Mouse (Mus musculus): Measurements from ENCODE around the gene Lrrn2.
"Not testable (repeated sequence)": the region's sequence is repeated elsewhere in the genome, so short reads cannot be mapped to it uniquely, and the experiment has no call there.

The Lrrn2 gene

DNA sequence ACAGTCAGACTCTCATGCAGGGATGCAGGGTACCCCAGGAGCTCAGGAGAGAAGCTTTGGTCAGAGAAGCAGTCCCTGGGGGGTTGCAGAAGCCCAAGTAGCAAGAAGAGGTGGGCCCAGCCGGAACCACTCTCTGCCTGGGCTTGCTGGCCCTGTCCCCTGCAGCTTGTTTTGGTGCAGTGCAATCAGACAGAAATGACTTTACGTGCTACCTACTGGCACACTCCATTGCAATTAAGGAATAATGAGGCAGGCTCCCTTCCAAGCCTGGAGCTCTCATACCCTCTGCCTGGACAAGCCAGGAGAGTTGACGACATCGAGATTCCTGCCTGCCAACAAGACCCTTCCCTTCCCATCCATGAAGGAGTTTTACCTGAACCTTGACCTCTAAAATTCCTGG is 50.2 kb downstream of the Lrrn2 start:
- DNase-seq (ENCODE audit: low spot score in 2 of 2): no peak

DNA sequence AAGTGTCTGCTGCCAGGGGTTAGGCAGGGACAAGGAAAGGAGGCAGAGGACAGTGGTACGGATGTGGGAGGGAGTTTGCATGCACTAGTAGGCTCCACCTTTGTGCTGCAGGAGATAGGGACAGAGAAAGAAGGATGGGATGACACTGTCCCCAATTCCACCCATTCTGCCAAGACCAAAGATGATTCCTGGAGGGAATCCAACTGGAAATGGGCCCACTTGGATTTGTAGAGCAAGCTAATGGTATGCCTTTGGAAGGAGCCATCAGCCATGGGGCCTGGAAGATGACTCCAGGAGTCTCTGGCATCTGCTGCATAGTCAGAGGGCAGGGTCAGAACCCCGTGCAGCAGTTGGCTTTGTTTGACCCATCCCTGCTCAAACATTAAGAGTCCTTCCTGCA is 52.3 kb downstream of the Lrrn2 start:
- DNase-seq (ENCODE audit: low spot score in 2 of 2): no peak

- DNase-seq (ENCODE audit: low spot score in 2 of 2): no peak
Observed at GRCm38 (mm10) chr1:132934856-132935255, 54.8 kb downstream of the Lrrn2 start.

DNA sequence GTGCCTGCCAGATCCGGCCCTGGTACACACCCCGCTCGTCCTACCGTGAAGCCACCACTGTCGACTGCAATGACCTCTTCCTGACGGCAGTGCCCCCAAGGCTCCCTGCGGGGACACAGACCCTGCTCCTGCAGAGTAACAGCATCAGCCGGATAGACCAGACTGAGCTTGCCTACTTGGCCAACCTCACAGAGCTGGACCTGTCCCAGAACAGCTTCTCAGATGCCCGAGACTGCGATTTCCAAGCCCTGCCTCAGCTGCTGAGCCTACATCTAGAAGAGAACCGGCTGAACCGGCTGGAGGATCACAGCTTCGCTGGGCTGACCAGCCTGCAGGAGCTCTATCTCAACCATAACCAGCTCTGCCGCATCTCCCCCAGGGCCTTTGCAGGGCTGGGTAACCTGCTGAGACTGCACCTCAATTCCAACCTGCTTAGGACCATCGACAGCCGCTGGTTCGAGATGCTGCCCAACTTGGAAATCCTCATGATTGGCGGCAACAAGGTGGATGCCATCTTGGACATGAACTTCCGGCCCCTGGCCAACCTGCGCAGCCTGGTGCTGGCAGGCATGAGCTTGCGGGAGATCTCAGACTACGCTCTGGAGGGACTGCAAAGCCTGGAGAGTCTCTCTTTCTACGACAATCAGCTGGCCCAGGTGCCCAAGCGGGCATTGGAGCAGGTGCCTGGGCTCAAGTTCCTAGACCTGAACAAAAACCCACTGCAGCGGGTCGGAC is 57.4 kb downstream of the Lrrn2 start:
- DNase-seq (ENCODE audit: low spot score in 2 of 2): no peak

GRCm38 (mm10) chr1:132938975-132939374 is 58.9 kb downstream of the Lrrn2 start:
- no peak for DNase-seq (ENCODE audit: low spot score in 2 of 2)

DNA sequence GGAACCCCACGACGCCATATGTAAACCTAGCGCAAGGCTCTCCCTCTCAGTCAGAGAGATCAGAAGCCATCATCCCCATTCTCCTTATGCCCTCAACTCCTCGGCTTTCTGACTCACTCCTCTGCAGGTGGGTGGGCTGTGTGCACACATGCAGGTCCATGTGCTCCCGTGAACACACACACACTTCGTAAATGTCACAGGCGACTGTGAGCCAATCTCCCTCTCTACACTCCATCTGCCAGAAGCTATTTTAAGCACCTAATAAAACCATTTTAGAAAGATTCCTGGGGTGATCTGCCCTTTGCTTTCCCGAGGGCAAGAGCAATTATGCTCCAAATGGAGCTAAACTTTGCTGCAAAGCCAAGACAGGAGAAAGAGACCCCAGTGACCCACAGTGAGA is 65.8 kb downstream of the Lrrn2 start:
- DNase-seq (ENCODE audit: low spot score in 2 of 2): no peak

DNA sequence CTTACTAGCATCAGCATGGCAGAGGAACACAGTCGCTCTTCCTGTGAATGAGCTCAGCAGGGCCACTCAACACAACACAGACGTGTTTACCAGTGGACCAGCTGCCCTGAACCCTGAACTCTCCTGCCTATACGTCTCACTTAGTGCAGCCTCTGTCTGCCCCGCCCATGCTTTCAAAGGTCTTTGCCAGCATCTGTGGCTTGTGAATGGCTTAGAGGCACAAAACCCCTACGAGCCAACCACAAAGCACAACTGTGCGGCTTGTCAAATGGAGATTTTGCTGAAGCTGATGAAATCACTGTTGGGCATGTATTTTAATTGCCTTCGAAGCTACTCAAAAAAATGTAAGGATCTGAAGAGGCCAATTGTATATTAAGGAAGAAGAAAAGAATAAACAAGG is 67.7 kb downstream of the Lrrn2 start:
- no peak for DNase-seq (ENCODE audit: low spot score in 2 of 2)

GRCm38 (mm10) chr1:132956809-132957208 is 76.7 kb downstream of the Lrrn2 start:
- no peak for DNase-seq (ENCODE audit: low spot score in 2 of 2)

- no peak for DNase-seq (ENCODE audit: low spot score in 2 of 2)
Observed at GRCm38 (mm10) chr1:132961751-132962150, 81.7 kb downstream of the Lrrn2 start.

DNA sequence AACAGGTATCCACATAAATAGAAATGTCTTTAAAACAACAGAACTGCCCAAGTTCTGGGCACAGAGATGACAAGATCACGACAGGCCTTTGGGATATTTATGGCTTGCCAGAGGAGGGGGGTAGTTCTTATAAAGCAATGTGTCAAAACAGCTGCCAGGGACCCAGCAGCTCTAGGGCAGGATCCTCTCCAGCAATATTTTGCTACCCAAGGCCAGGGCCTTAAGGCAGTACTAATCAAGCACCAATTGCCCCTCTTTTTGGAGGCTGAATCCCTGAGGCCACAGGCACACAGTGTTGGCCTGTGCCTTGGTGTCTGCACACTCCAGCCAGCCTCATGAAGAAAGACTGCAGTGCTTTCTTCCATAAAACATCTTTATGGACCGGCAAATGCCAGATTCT is 84.0 kb downstream of the Lrrn2 start:
- DNase-seq (ENCODE audit: low spot score in 2 of 2): no peak

DNA sequence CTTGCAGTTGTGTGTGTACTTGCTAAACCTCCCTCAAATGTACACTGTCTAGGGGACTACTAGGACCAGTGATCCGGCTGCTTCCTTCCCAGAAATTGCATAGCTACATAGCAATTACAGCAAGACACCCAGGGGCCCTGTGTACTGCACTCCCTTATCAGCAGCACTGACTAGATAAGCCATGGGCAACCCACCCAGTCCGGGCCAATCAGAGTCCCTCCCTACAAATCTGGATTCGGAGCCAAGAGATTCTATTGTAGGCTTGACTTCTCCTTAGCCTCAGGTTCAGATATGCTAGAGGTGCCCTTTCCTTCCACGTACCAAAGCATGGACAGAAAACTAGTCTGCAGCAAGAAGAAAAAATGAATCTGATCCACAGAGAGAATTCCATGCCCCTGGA is 84.6 kb downstream of the Lrrn2 start:
- no peak for DNase-seq (ENCODE audit: low spot score in 2 of 2)

DNA sequence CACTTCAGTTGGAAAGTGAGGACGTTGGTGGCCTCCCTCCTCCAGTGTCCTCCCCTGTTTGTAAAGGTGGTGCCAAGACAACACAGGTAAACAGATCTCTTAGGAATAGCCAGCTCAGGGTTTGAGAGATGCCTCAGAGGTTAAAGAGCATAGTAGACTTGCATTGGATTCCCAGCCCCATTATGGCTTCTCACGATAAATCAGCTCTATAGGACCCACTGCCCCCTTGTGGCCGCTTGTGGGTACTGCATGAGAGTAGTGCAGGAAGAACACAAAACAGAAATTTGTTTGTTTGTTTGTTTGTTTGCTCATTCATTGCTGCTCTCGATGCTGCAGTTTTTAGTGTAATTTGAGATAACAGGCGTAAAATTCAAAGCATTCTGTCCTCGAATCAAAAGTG is 88.6 kb downstream of the Lrrn2 start:
- peak; percentile 14 to 49 for DNase-seq (ENCODE audit: low spot score in 2 of 2)

DNA sequence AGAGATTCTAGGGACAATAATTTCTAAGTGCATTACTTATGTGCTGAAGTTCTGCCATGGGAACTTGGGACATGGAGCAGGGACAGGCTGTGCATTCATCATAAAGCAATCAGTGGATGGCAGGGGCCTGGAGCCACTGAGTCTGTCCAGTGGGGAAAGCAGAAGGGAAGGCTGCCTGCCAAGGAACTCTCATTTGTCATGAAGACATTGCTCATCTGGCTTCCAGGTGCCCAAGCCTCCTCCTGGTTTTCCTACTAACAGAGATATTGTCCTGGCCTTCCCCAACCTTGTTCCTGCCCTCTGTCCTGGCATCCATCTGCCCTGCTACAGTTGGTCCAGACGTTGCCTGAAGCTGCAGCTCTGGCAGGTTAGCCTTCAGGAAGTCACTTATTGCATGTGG is 97.3 kb downstream of the Lrrn2 start:
- no peak for DNase-seq (ENCODE audit: low spot score in 2 of 2)

DNA sequence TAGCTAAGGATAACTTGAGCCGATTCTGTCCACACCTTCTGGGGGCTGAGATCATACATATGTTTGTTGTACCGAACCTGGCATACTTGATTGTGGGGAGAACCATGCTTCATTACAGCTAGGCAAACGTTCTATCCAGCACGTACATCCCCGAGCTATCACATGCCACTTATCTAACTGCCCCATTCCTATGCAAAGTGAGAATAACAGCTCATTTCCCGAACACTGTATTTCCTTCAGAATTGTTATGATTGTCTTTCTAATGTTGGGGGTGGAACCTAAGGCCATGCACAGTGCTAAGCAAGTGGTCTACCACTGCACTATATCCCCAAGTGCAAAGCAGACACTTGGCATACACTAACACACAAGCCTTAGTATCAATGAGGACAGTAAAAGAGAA is 101.2 kb downstream of the Lrrn2 start:
- DNase-seq (ENCODE audit: low spot score in 2 of 2): no peak

- peak in 1 of 2 experiments; percentile 47 for DNase-seq (ENCODE audit: low spot score in 2 of 2)
Observed at GRCm38 (mm10) chr1:132982728-132983127, 102.7 kb downstream of the Lrrn2 start.

- not testable (repeated sequence) for DNase-seq (ENCODE audit: low spot score in 2 of 2)
Observed at GRCm38 (mm10) chr1:132988556-132989459, 108.7 kb downstream of the Lrrn2 start.
